In the genomic region with DNA sequence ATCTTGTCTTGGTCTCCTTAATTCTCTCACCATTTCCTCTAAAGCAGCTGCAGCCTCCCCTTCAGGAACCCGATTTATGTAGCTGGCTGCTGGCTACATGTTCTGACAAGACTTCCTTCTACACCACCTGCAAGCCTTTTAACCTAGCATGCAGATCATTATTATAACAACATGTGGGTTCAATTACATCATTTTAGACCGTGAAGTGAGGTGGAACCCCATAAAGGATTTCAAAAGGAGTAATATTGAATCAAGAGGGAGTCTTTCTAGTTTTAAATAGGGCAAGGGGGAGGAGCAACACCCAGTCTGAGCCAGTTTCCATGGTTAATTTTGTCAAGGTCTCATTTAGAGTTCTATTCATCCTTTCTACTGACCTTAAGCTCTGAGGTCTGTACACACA, we compare ENCODE assay signal across 19 mouse cellular contexts.
DNase-seq lines count a peak whose midpoint lies in the region; ATAC-seq and TF ChIP-seq lines count a peak whose summit lies in the region.
"Had no signal": no experiment of that assay in that cellular context is flagged by ENCODE, and none has a peak within 500 bp of the region (broad histone marks: within the 10 kb centered on the region; RNA-seq: fewer than 3 reads in every experiment).

No protein-coding gene starts in this region.

- no peak overlapping the region for H3K9ac ChIP-seq in limb, embryonic 12.5 days (replicated peaks)
- H3K9ac ChIP-seq in embryonic facial prominence, embryonic 14.5 days (ENCODE audit: low read depth, low read length): no peak overlapping the region
- H3K9ac ChIP-seq in limb, embryonic 14.5 days (ENCODE audit: low read depth, low read length, severe bottlenecking): no peak overlapping the region
- H3K9ac ChIP-seq: embryonic facial prominence, embryonic 12.5 days; forebrain, embryonic 12.5 days had no signal

- no peak for TF ChIP-seq POLR2A in limb, embryonic 14.5 days (IDR thresholded peaks at IDR 0.05; ENCODE audit: borderline replicate concordance, extremely low read depth, insufficient read depth, insufficient read length)

- H3K4me1 ChIP-seq in limb, embryonic 12.5 days (replicated peaks): peaks cover 7% of the 10 kb centered on the region; the same call in 1 of the 2 replicates
- no peaks in the 10 kb centered on the region for H3K4me1 ChIP-seq in limb, embryonic 10.5 days
- no peaks in the 10 kb centered on the region for H3K4me1 ChIP-seq in embryonic facial prominence, embryonic 14.5 days (ENCODE audit: control insufficient read depth, insufficient read depth, low read length)
- peaks cover 4% of the 10 kb centered on the region; the same call in 1 of the 2 replicates for H3K4me1 ChIP-seq in limb, embryonic 14.5 days (ENCODE audit: control insufficient read depth, insufficient read depth, low read length)
- H3K4me1 ChIP-seq: embryonic facial prominence, embryonic 12.5 days; forebrain, embryonic 10.5 days; forebrain, embryonic 12.5 days had no signal

- DNase-seq in limb, embryonic 10.5 days (ENCODE audit: low spot score): no peak
- DNase-seq in embryonic facial prominence, embryonic 14.5 days (ENCODE audit: low spot score): peak; percentile 20
- peak; percentile 13 for DNase-seq in limb, embryonic 14.5 days (ENCODE audit: low spot score)
- no peak for DNase-seq in ovary, postnatal 10 days (ENCODE audit: low spot score)
- DNase-seq: adrenal gland, adult 2 months; adrenal gland, postnatal 10 days; adrenal gland, postnatal 25 days; cerebellum, adult 11-12 months; cerebellum, adult 2 months; cerebellum, adult 9-10 months; cerebellum, postnatal 10 days; cerebellum, postnatal 25 days had no signal

- no peak overlapping the region for H3K27ac ChIP-seq in limb, embryonic 12.5 days
- H3K27ac ChIP-seq in limb, embryonic 10.5 days: no peak overlapping the region
- H3K27ac ChIP-seq in embryonic facial prominence, embryonic 14.5 days (replicated peaks; ENCODE audit: low read depth, low read length): no peak overlapping the region
- no peak overlapping the region for H3K27ac ChIP-seq in limb, embryonic 14.5 days (replicated peaks; ENCODE audit: low read depth, low read length)
- H3K27ac ChIP-seq: embryonic facial prominence, embryonic 12.5 days; forebrain, embryonic 10.5 days; forebrain, embryonic 12.5 days had no signal

- WGBS in limb, embryonic 12.5 days: 20% methylated on average over 2 of the region's 2 CpGs
- WGBS in limb, embryonic 10.5 days: 46% methylated on average over 2 of the region's 2 CpGs
- 30% methylated on average over 2 of the region's 2 CpGs for WGBS in embryonic facial prominence, embryonic 14.5 days
- 11% methylated on average over 2 of the region's 2 CpGs for whole genome bisulfite sequencing in limb, embryonic 14.5 days

- H3K4me2 ChIP-seq in limb, embryonic 12.5 days: no peak overlapping the region
- H3K4me2 ChIP-seq in embryonic facial prominence, embryonic 14.5 days (ENCODE audit: low read depth, low read length): no peak overlapping the region
- H3K4me2 ChIP-seq in limb, embryonic 14.5 days (replicated peaks; ENCODE audit: low read depth, low read length, severe bottlenecking): no peak overlapping the region
- H3K4me2 ChIP-seq: embryonic facial prominence, embryonic 12.5 days; forebrain, embryonic 12.5 days had no signal

- H3K4me3 ChIP-seq in limb, embryonic 12.5 days (replicated peaks): no peak overlapping the region
- no peak overlapping the region for H3K4me3 ChIP-seq in limb, embryonic 10.5 days
- H3K4me3 ChIP-seq in embryonic facial prominence, embryonic 14.5 days (ENCODE audit: low read depth, low read length): no peak overlapping the region
- H3K4me3 ChIP-seq in limb, embryonic 14.5 days (replicated peaks; ENCODE audit: low read length): no peak overlapping the region
- H3K4me3 ChIP-seq: embryonic facial prominence, embryonic 12.5 days; forebrain, embryonic 10.5 days; forebrain, embryonic 12.5 days had no signal

- H3K27me3 ChIP-seq in limb, embryonic 12.5 days: no peaks in the 10 kb centered on the region
- no peaks in the 10 kb centered on the region for H3K27me3 ChIP-seq in limb, embryonic 10.5 days (ENCODE audit: low read depth, poor library complexity, severe bottlenecking)
- H3K27me3 ChIP-seq in embryonic facial prominence, embryonic 14.5 days (replicated peaks; ENCODE audit: control insufficient read depth, insufficient read depth, low read length): no peaks in the 10 kb centered on the region
- no peaks in the 10 kb centered on the region for H3K27me3 ChIP-seq in limb, embryonic 14.5 days (ENCODE audit: control insufficient read depth, insufficient read depth, low read length)
- H3K27me3 ChIP-seq: embryonic facial prominence, embryonic 12.5 days; forebrain, embryonic 12.5 days had no signal

- peak; percentile 73 for ATAC-seq in limb, embryonic 12.5 days (ENCODE audit: insufficient number of reproducible peaks, insufficient read depth, low FRiP score, low TSS enrichment, low read depth)
- ATAC-seq in embryonic facial prominence, embryonic 14.5 days (ENCODE audit: low read depth): peak; percentile 33; the same call in 1 of the 2 replicates
- ATAC-seq in limb, embryonic 14.5 days (ENCODE audit: low FRiP score, low read depth): peak; percentile 50; the same call in 1 of the 2 replicates
- no peak for ATAC-seq in erythroid progenitor cell, adult 5-6 weeks (replicated peaks; ENCODE audit: low FRiP score, poor library complexity, severe bottlenecking)
- ATAC-seq: forebrain, embryonic 14.5 days; forebrain, embryonic 16.5 days had no signal

- no peaks in the 10 kb centered on the region for H3K9me3 ChIP-seq in limb, embryonic 12.5 days
- H3K9me3 ChIP-seq in limb, embryonic 10.5 days (replicated peaks): no peaks in the 10 kb centered on the region
- H3K9me3 ChIP-seq in embryonic facial prominence, embryonic 14.5 days (ENCODE audit: control insufficient read depth, low read length): no peaks in the 10 kb centered on the region
- no peaks in the 10 kb centered on the region for H3K9me3 ChIP-seq in limb, embryonic 14.5 days (ENCODE audit: control insufficient read depth, low read length)
- H3K9me3 ChIP-seq: embryonic facial prominence, embryonic 12.5 days; forebrain, embryonic 10.5 days; forebrain, embryonic 12.5 days had no signal

- no peaks in the 10 kb centered on the region for H3K36me3 ChIP-seq in limb, embryonic 12.5 days
- no peaks in the 10 kb centered on the region for H3K36me3 ChIP-seq in limb, embryonic 10.5 days
- H3K36me3 ChIP-seq in embryonic facial prominence, embryonic 14.5 days (ENCODE audit: control insufficient read depth, insufficient read depth, low read length): no peaks in the 10 kb centered on the region
- no peaks in the 10 kb centered on the region for H3K36me3 ChIP-seq in limb, embryonic 14.5 days (ENCODE audit: control insufficient read depth, insufficient read depth, low read length)
- H3K36me3 ChIP-seq: embryonic facial prominence, embryonic 12.5 days; forebrain, embryonic 10.5 days; forebrain, embryonic 12.5 days had no signal

Comparison
In these comparisons a context has a peak if more than half of its experiments do, and no peak if none do; other contexts are left out.
1. DNase-seq: peak in embryonic facial prominence, embryonic 14.5 days (single experiment) and limb, embryonic 14.5 days (single experiment); none in limb, embryonic 10.5 days (single experiment) and ovary, postnatal 10 days (single experiment).